ENCODE assay signal across 30 mouse cellular contexts in genomic region chr9:73033406-73033805, GRCm38 (mm10). TPM values are rescaled to one million over a fixed set of nuclear protein-coding genes. Genes with fewer than 3 reads are reported as not detected.
DNase-seq lines count a peak whose midpoint lies in the region; ATAC-seq and TF ChIP-seq lines count a peak whose summit lies in the region.
"Had no signal": no experiment of that assay in that cellular context is flagged by ENCODE, and none has a peak within 500 bp of the region (broad histone marks: within the 10 kb centered on the region; RNA-seq: fewer than 3 reads in every experiment).

No protein-coding gene starts in this region.

- DNase-seq in kidney, postnatal 0 days (ENCODE audit: low spot score) = no peak
- no peak for DNase-seq in kidney, adult 8-10 months
- no peak for DNase-seq in lung, embryonic 14.5 days
- DNase-seq in lung, postnatal 14 days = no peak
- DNase-seq in frontal cortex, postnatal 14 days (ENCODE audit: low spot score in 2 of 2) = no peak
- no peak for DNase-seq in adrenal gland, postnatal 25 days
- DNase-seq: adrenal gland, postnatal 14 days; cerebellum, adult 18-20 months; cerebellum, postnatal 10 days; gastrocnemius, postnatal 14 days; heart, adult 11 months; heart, postnatal 4 days; kidney, adult 2 months; kidney, postnatal 10 days; liver, embryonic 13.5 days; midbrain, embryonic 14.5 days; right cerebral cortex, adult 18-20 months; thymus, postnatal 14 days had no signal

- 91% methylated on average over 1 of the region's 1 CpGs for WGBS in kidney, postnatal 0 days
- 76% methylated on average over 1 of the region's 1 CpGs for WGBS in lung, embryonic 14.5 days

- no peak overlapping the region for H3K27ac ChIP-seq in kidney, postnatal 0 days
- H3K27ac ChIP-seq in lung, embryonic 14.5 days (ENCODE audit: low read depth) = no peak overlapping the region
- H3K27ac ChIP-seq: embryonic facial prominence, embryonic 13.5 days; forebrain, embryonic 10.5 days; hindbrain, embryonic 14.5 days; limb, embryonic 13.5 days; liver, embryonic 13.5 days; lung, embryonic 15.5 days; macrophage; neural tube, embryonic 12.5 days had no signal

- H3K4me3 ChIP-seq in kidney, postnatal 0 days (replicated peaks; ENCODE audit: low read depth, low read length) = no peak overlapping the region
- no peak overlapping the region for H3K4me3 ChIP-seq in lung, embryonic 14.5 days (ENCODE audit: low read depth, low read length)
- no peak overlapping the region for H3K4me3 ChIP-seq in E14TG2a.4 (replicated peaks; ENCODE audit: low read length)
- H3K4me3 ChIP-seq: embryonic facial prominence, embryonic 13.5 days; forebrain, embryonic 10.5 days; heart, embryonic 12.5 days; limb, embryonic 13.5 days; liver, embryonic 13.5 days; lung, embryonic 15.5 days; neural tube, embryonic 12.5 days had no signal

- ATAC-seq in kidney, postnatal 0 days (replicated peaks; ENCODE audit: low FRiP score, low read depth) = no peak
- no peak for ATAC-seq in lung, embryonic 14.5 days (ENCODE audit: insufficient read depth)
- 0 out of 2 replicates have a peak, but pooled peaks have one; percentile 57 for ATAC-seq in megakaryocyte-erythroid progenitor cell, adult 5-6 weeks (replicated peaks; ENCODE audit: low FRiP score, low TSS enrichment, poor library complexity, severe bottlenecking)
- ATAC-seq: forebrain, embryonic 16.5 days; inflammation-experienced regulatory T-cells, adult 6 months had no signal

- H3K4me2 ChIP-seq in kidney, postnatal 0 days (ENCODE audit: low read length) = no peak overlapping the region
- no peak overlapping the region for H3K4me2 ChIP-seq in lung, embryonic 14.5 days
- H3K4me2 ChIP-seq: embryonic facial prominence, embryonic 13.5 days; heart, embryonic 12.5 days; hindbrain, embryonic 14.5 days; limb, embryonic 13.5 days; liver, embryonic 13.5 days; lung, embryonic 15.5 days; neural tube, embryonic 12.5 days had no signal

- H3K9ac ChIP-seq in kidney, postnatal 0 days (ENCODE audit: low read depth, low read length) = no peak overlapping the region
- no peak overlapping the region for H3K9ac ChIP-seq in lung, embryonic 14.5 days
- H3K9ac ChIP-seq: embryonic facial prominence, embryonic 13.5 days; heart, embryonic 12.5 days; hindbrain, embryonic 14.5 days; limb, embryonic 13.5 days; liver, embryonic 13.5 days; lung, embryonic 15.5 days; neural tube, embryonic 12.5 days had no signal

- TF ChIP-seq CTCF in kidney, postnatal 0 days (IDR thresholded peaks at IDR 0.05; ENCODE audit: low read depth) = peak; percentile 23; the same call in 1 of the 2 replicates
- 0 out of 2 replicates have a peak, but pooled peaks have one; percentile 9 for TF ChIP-seq CTCF in lung, embryonic 14.5 days (IDR thresholded peaks at IDR 0.05; ENCODE audit: low read depth)
- peak; percentile 63 for TF ChIP-seq CTCF in E14TG2a.4 (conservative IDR thresholded peaks at IDR 0.05; ENCODE audit: low read length)

- H3K36me3 ChIP-seq in kidney, postnatal 0 days (ENCODE audit: insufficient read depth, low read length) = peaks cover 21% of the 10 kb centered on the region
- peaks cover 32% of the 10 kb centered on the region; the same call in 1 of the 2 replicates for H3K36me3 ChIP-seq in lung, embryonic 14.5 days (ENCODE audit: insufficient read depth)
- peaks cover 86% of the 10 kb centered on the region for H3K36me3 ChIP-seq in E14TG2a.4 (ENCODE audit: insufficient read depth, low read length)

- no peaks in the 10 kb centered on the region for H3K9me3 ChIP-seq in kidney, postnatal 0 days (replicated peaks; ENCODE audit: low read length)
- no peaks in the 10 kb centered on the region for H3K9me3 ChIP-seq in lung, embryonic 14.5 days (ENCODE audit: low read depth, low read length)
- H3K9me3 ChIP-seq in E14TG2a.4 (ENCODE audit: low read length) = no peaks in the 10 kb centered on the region
- H3K9me3 ChIP-seq: embryonic facial prominence, embryonic 13.5 days; forebrain, embryonic 10.5 days; heart, embryonic 12.5 days; limb, embryonic 13.5 days; liver, embryonic 13.5 days; lung, embryonic 15.5 days; neural tube, embryonic 12.5 days had no signal

- no peaks in the 10 kb centered on the region for H3K4me1 ChIP-seq in kidney, postnatal 0 days (replicated peaks; ENCODE audit: insufficient read depth, low read length)
- no peaks in the 10 kb centered on the region for H3K4me1 ChIP-seq in lung, embryonic 14.5 days (ENCODE audit: insufficient read depth)
- peaks cover 18% of the 10 kb centered on the region for H3K4me1 ChIP-seq in E14TG2a.4 (replicated peaks; ENCODE audit: low read depth, low read length)
- H3K4me1 ChIP-seq: embryonic facial prominence, embryonic 13.5 days; heart, embryonic 12.5 days; lung, embryonic 15.5 days; neural tube, embryonic 12.5 days had no signal

- no peaks in the 10 kb centered on the region for H3K27me3 ChIP-seq in kidney, postnatal 0 days (ENCODE audit: insufficient read depth, low read length)
- no peaks in the 10 kb centered on the region for H3K27me3 ChIP-seq in lung, embryonic 14.5 days (ENCODE audit: insufficient read depth, low read length)
- no peaks in the 10 kb centered on the region for H3K27me3 ChIP-seq in E14TG2a.4 (ENCODE audit: insufficient read depth, low read length)
- H3K27me3 ChIP-seq: embryonic facial prominence, embryonic 13.5 days; heart, embryonic 12.5 days; limb, embryonic 13.5 days; liver, embryonic 13.5 days; lung, embryonic 15.5 days; neural tube, embryonic 12.5 days had no signal

RNA-seq across cellular contexts. Expression of gene Pigb, which starts 6.8 kb away (rescaled TPM):
- 10.8 and 11.9 TPM in 2 replicates for polyA plus RNA-seq in kidney, postnatal 0 days (2015; fragmentation: Nextera tagmentation; extraction: Ambion mirVana)
- polyA plus RNA-seq in lung, embryonic 14.5 days (2014; fragmentation: Nextera tagmentation; extraction: Ambion mirVana) = 16.1 and 16.7 TPM in 2 replicates
- total RNA-seq in megakaryocyte-erythroid progenitor cell, adult 5-6 weeks (2014; fragmentation: Nextera tagmentation) = 22.7 and 28.2 TPM in 2 replicates
- total RNA-seq in megakaryocyte-erythroid progenitor cell, adult 5-6 weeks (2017) = 5.2 and 8.2 TPM in 2 replicates
- total RNA-seq in adrenal gland, postnatal 25 days (2021) = 11.9 and 20.4 TPM in 2 replicates

RNA-seq across cellular contexts. Expression of gene Rab27a, which starts 11.2 kb away (rescaled TPM):
- polyA plus RNA-seq in kidney, postnatal 0 days (2015; fragmentation: Nextera tagmentation; extraction: Ambion mirVana) = 8.9 and 9.1 TPM in 2 replicates
- 1.8 and 2.8 TPM in 2 replicates for polyA plus RNA-seq in lung, embryonic 14.5 days (2014; fragmentation: Nextera tagmentation; extraction: Ambion mirVana)
- total RNA-seq in megakaryocyte-erythroid progenitor cell, adult 5-6 weeks (2014; fragmentation: Nextera tagmentation) = 7.6 and 11.3 TPM in 2 replicates
- total RNA-seq in megakaryocyte-erythroid progenitor cell, adult 5-6 weeks (2017) = 9.8 and 17.4 TPM in 2 replicates
- total RNA-seq in adrenal gland, postnatal 25 days (2021) = 28.5 and 47.1 TPM in 2 replicates

RNA-seq across cellular contexts. Expression of gene Ccpg1, which starts 48.2 kb away (rescaled TPM):
- 43.8 and 49.6 TPM in 2 replicates for polyA plus RNA-seq in kidney, postnatal 0 days (2015; fragmentation: Nextera tagmentation; extraction: Ambion mirVana)
- 19.4 and 20.6 TPM in 2 replicates for polyA plus RNA-seq in lung, embryonic 14.5 days (2014; fragmentation: Nextera tagmentation; extraction: Ambion mirVana)
- 5.6 and 6.8 TPM in 2 replicates for total RNA-seq in megakaryocyte-erythroid progenitor cell, adult 5-6 weeks (2014; fragmentation: Nextera tagmentation)
- 19.4 and 28.5 TPM in 2 replicates for total RNA-seq in megakaryocyte-erythroid progenitor cell, adult 5-6 weeks (2017)
- total RNA-seq in adrenal gland, postnatal 25 days (2021) = 145 and 166 TPM in 2 replicates

RNA-seq across cellular contexts. Expression of gene Ccpg1os, which starts 48.2 kb away (rescaled TPM):
- 30.2 and 33.8 TPM in 2 replicates for polyA plus RNA-seq in kidney, postnatal 0 days (2015; fragmentation: Nextera tagmentation; extraction: Ambion mirVana)
- polyA plus RNA-seq in lung, embryonic 14.5 days (2014; fragmentation: Nextera tagmentation; extraction: Ambion mirVana) = 9.8 and 14.5 TPM in 2 replicates
- total RNA-seq in megakaryocyte-erythroid progenitor cell, adult 5-6 weeks (2014; fragmentation: Nextera tagmentation) = 9.5 and 9.9 TPM in 2 replicates
- 7.6 and 8.1 TPM in 2 replicates for total RNA-seq in megakaryocyte-erythroid progenitor cell, adult 5-6 weeks (2017)
- total RNA-seq in adrenal gland, postnatal 25 days (2021) = 23.8 TPM in 2 replicates

Comparison
In these comparisons a context has a peak if more than half of its experiments do, and no peak if none do; other contexts are left out.
1. CTCF ChIP-seq: peak in every context shown above with its lines; median percentile 63 in E14TG2a.4; 23 in kidney, postnatal 0 days; 9 in lung, embryonic 14.5 days.